Mouse (Mus musculus): ENCODE measurements at regions not wholly inside any gene's neighbourhood (a gene's known extent, or its start where the extent isn't known, plus 50 kb on each side); places are given as distances from the start of the nearest gene placed in this dataset.

DNA sequence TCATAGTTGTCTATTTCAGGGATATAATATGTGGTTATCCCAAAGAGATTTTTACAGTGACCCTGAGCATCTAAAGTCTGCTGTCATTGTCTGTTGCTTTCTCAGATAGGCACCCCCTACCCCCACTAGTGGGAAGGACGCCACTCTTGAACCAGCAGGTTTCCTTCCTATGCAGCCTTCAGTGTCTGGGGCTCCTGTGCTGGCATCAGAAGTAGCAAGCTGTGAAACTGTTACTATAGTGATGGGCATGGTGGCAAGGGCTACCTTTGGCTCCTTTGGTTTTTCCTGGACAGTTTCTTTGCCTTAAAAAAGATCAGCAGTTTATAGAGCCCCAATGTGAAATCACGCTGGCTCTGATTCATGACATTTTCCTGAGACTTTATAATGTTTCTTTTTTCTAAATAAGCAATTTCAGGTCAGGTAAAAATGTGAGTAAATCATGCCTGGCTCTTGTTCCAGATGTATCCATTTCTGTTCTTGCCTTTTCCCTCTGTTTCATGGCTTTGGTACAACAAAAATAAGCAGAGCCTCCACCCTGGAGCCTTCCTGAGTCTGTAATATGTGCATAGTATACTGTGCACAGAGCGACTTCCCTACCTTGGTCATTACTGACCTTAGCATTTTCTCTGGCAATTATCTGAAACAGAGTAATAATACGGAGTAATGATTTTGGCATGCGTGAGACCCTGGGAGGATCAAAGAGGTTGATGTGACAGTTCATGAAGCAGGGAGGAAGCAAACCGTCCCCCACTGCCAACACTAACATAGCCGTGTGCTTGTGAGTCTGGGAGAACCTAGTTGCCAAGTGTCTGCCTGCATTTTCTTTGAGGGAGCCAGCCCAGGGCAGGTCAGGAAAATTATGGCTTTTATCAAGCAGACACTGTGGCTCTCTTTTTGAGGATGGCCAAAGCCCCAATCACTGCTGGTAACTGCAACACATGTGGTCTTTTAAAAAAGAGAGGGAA, 124.8 kb downstream of the Mettl11b start:
- no peaks in the 10 kb centered on the region for H3K4me1 ChIP-seq (replicated peaks)
- H3K9ac ChIP-seq: no peak overlapping the region
- no peaks in the 10 kb centered on the region for H3K27me3 ChIP-seq
- no peak overlapping the region for H3K27ac ChIP-seq
- 55% methylated on average over 7 of the region's 7 CpGs for whole genome bisulfite sequencing
- H3K4me3 ChIP-seq: no peak overlapping the region
- H3K36me3 ChIP-seq: no peaks in the 10 kb centered on the region
- no peak overlapping the region for H3K4me2 ChIP-seq
- no peaks in the 10 kb centered on the region for H3K9me3 ChIP-seq (replicated peaks)
- ATAC-seq (replicated peaks; ENCODE audit: insufficient number of reproducible peaks, insufficient read depth, low FRiP score, low read depth): no peak

DNA sequence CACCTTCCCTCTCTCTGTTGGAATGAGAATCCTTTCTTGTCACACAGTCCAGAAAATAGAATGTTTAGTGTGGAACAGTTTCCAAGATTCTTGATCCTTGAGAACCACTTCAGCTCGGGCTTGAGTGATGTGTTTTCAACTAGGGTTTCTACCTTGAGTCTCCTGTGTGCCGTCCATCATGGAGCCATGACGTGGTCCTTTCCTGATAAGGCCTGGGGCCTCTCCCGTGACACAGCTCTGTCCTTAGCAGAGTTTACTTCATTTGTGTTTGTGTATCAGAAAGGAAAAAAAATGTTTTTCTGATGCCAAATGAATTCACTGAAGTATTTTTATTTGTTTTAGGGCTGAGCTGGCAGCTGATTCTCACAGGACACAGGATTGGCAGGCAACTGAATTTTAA, 148.6 kb downstream of the Mettl11b start:
- no peak for ATAC-seq (replicated peaks; ENCODE audit: insufficient number of reproducible peaks, insufficient read depth, low FRiP score, low read depth)
- Histone ChIP-seq H3K27me3 (no peaks in the 10 kb centered on the region), H3K9ac (no peak overlapping the region), H3K4me1 (replicated peaks) (peaks cover 11% of the 10 kb centered on the region), H3K27ac (no peak overlapping the region), H3K36me3 (no peaks in the 10 kb centered on the region), H3K4me2 (no peak overlapping the region), H3K4me3 (no peak overlapping the region), H3K9me3 (replicated peaks) (no peaks in the 10 kb centered on the region)
- WGBS: 46% methylated on average over 4 of the region's 4 CpGs

DNA sequence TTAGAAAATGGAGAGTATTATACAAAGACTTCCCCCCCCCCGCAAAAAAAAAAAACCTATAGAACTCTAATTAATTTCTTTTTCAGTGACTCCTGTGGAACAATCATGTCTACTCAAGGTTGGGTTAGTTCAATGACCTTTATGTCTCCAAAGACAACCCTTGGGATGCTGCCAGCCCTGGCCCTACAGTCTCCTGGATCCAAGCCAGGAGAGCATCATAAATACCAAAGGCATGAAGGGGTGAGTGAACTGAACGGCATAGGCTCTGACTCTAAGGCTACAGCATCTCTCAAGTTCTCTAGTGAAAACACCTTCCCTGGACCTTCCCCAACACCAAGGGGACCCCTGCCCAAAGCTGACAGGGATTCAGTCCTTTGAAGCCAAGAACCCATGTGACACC, 149.4 kb downstream of the Mettl11b start:
- 55% methylated on average over 2 of the region's 2 CpGs for WGBS
- H3K4me1 ChIP-seq (replicated peaks): peaks cover 11% of the 10 kb centered on the region
- no peak overlapping the region for H3K27ac ChIP-seq
- H3K9ac ChIP-seq: no peak overlapping the region
- no peak overlapping the region for H3K4me3 ChIP-seq
- no peak for ATAC-seq (replicated peaks; ENCODE audit: insufficient number of reproducible peaks, insufficient read depth, low FRiP score, low read depth)
- H3K9me3 ChIP-seq (replicated peaks): no peaks in the 10 kb centered on the region
- no peaks in the 10 kb centered on the region for H3K27me3 ChIP-seq
- H3K36me3 ChIP-seq: no peaks in the 10 kb centered on the region
- H3K4me2 ChIP-seq: no peak overlapping the region

DNA sequence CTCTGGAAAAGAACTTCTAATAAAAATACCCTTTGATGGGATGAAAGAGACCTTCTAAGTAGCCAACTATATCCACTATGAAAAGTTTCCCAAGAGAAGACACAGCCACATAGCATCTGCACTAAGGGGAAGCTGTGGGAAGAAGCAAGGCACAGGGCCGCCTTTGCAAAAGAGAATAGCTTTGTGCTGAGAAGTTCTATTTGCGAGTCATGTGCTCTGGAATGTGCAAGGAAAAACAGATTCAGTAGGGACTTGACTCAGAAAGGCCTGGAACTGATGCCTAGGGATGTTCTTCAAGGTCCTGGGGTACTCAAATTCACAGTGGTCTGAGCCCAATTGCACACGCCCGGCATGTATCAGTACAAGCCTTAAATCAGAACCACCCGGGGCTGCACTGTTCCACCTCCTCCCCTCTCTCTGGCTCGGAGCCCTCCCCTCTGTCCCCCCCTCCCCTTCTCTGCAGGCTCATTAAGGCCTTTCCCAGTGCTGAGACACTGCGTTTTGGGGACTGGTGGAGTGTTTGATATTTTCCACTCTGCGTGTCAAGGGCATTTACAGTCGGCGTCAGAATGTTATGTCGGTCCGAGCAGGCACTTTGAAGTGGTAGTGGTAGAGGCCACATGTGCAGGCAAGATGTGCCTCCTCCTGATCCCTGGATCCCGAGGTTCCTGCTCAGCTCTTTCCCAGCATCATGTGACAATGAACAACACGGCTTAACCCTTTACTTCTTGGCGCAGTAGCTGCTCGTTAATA, 150.4 kb downstream of the Mettl11b start:
- H3K9ac ChIP-seq: no peak overlapping the region
- 0 out of 2 replicates have a peak overlapping the region, but pooled peaks have one; percentile 2 for H3K4me2 ChIP-seq
- WGBS: 41% methylated on average over 16 of the region's 16 CpGs
- ATAC-seq (replicated peaks; ENCODE audit: insufficient number of reproducible peaks, insufficient read depth, low FRiP score, low read depth): no peak
- H3K36me3 ChIP-seq: no peaks in the 10 kb centered on the region
- no peak overlapping the region for H3K27ac ChIP-seq
- H3K4me1 ChIP-seq (replicated peaks): peaks cover 11% of the 10 kb centered on the region
- H3K9me3 ChIP-seq (replicated peaks): no peaks in the 10 kb centered on the region
- no peaks in the 10 kb centered on the region for H3K27me3 ChIP-seq
- no peak overlapping the region for H3K4me3 ChIP-seq

DNA sequence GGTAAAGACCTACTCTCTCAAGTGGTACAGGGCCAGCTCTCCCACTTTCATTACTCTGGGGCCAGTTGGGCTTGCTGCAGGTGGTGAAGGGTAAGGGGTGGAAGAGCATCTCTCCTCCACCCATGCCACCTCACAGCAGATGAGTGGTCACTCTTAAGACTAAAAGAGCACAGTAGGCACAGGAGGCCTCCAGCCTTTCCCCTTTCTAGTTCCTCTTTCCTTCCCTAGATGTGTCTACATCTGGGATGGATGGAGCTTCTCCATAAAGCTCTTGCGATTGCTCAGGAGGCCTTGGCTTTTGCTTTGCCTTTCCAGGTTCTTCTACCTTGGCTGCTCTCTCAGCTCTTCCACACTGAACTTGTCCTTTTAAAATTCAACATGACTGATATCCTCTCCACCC, 151.5 kb downstream of the Mettl11b start:
- Histone ChIP-seq H3K4me2 (no peak overlapping the region), H3K4me1 (replicated peaks) (peaks cover 11% of the 10 kb centered on the region), H3K9me3 (replicated peaks) (no peaks in the 10 kb centered on the region), H3K27ac (no peak overlapping the region), H3K36me3 (no peaks in the 10 kb centered on the region), H3K9ac (no peak overlapping the region), H3K27me3 (no peaks in the 10 kb centered on the region), H3K4me3 (no peak overlapping the region)
- whole genome bisulfite sequencing: 89% methylated on average over 1 of the region's 1 CpGs
- ATAC-seq (replicated peaks; ENCODE audit: insufficient number of reproducible peaks, insufficient read depth, low FRiP score, low read depth): no peak

DNA sequence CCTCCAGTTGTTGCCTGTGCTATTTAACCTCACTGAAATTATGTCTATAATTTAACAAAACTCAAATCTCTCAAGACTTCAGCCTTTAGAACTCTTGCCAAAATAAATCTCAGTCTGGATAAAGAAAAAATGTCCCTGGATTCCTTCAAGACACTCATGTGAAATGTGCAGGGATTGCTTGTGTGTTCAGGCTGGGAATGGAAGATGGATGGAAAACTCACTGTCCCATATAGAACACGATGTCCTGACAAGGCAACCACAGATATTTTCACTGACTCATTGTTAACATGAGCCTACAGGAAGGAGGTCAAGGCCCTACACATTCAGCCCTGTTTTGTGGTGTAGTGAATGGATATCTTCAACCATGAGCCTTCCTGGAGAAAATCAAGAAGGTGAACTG, 160.3 kb upstream of the Gorab start:
- Histone ChIP-seq H3K27me3 (no peaks in the 10 kb centered on the region), H3K4me1 (replicated peaks) (no peaks in the 10 kb centered on the region), H3K9me3 (replicated peaks) (no peaks in the 10 kb centered on the region), H3K9ac (no peak overlapping the region), H3K4me3 (no peak overlapping the region), H3K36me3 (no peaks in the 10 kb centered on the region), H3K27ac (no peak overlapping the region), H3K4me2 (no peak overlapping the region)
- no peak for ATAC-seq (replicated peaks; ENCODE audit: insufficient number of reproducible peaks, insufficient read depth, low FRiP score, low read depth)
- WGBS: 33% methylated on average over 1 of the region's 1 CpGs

DNA sequence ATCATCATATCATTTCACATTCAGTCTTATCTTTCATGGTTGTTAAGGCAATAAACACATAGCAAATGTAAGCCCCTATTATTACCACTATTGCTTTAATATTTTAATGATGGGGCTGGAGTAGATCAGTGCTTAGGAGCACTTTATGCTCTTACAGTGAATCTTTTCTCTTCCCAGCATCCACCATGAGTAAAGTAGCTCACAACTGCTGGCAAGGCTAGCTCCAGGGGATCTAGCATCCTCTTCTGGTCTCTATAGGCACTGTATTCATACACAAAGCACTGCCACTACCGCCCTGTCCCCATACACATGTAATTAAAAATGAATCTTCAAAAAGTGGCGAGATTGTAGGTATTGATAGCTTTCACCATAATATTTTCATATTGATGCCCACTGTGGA, 159.6 kb upstream of the Gorab start:
- no peaks in the 10 kb centered on the region for H3K36me3 ChIP-seq
- WGBS: 74% methylated on average over 2 of the region's 2 CpGs
- no peaks in the 10 kb centered on the region for H3K4me1 ChIP-seq (replicated peaks)
- ATAC-seq (replicated peaks; ENCODE audit: insufficient number of reproducible peaks, insufficient read depth, low FRiP score, low read depth): no peak
- no peaks in the 10 kb centered on the region for H3K9me3 ChIP-seq (replicated peaks)
- H3K4me2 ChIP-seq: no peak overlapping the region
- no peaks in the 10 kb centered on the region for H3K27me3 ChIP-seq
- no peak overlapping the region for H3K27ac ChIP-seq
- no peak overlapping the region for H3K4me3 ChIP-seq
- no peak overlapping the region for H3K9ac ChIP-seq

DNA sequence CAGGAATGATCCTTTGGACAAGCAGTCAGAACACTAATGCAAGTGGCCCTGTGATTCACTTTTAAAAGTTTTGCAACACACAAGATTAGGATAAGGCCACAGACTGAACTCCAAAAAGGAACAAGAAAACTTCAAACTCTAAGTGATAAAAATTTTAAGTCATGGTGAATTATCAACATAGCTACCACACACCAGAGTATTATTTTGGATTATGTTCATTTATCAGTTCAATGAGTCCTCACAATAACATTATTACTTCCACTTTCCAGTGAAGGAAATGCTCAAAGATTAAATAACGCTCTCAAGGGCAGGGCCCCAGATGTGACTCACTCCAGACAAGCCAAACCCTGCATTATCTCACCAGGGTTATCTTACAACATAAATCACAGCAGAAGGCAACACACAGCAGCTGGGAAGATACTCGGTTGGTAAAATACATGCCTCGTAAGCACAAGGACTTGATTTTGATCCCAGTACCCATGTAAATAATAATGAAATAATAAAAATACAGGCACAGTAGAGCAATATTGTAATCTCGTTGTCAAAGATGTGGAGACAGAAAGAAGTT, 158.8 kb upstream of the Gorab start:
- WGBS: 20% methylated on average over 4 of the region's 4 CpGs

DNA sequence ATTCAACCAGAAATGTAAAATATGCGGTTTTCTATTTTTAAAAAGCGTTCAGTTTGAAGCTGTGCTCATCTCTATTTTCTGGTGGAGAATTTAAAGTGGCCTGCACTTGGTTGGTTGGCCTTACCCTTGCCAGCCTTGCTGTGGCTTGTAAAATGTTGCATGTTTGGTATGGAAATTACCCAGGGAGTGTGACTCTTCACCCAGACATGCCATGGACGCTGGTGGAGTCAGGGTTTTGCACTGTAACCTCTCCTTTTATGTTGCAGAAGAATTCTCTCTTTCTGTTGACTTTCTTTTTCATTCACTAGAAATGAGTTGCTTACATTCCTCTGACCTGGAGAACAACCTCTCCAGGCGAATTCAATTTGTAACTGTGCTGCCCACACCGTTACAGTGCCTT, 157.5 kb upstream of the Gorab start:
- Histone ChIP-seq H3K27me3 (no peaks in the 10 kb centered on the region), H3K9me3 (replicated peaks) (no peaks in the 10 kb centered on the region), H3K4me2 (no peak overlapping the region), H3K4me1 (replicated peaks) (no peaks in the 10 kb centered on the region), H3K27ac (no peak overlapping the region), H3K36me3 (no peaks in the 10 kb centered on the region), H3K4me3 (no peak overlapping the region), H3K9ac (no peak overlapping the region)
- ATAC-seq (replicated peaks; ENCODE audit: insufficient number of reproducible peaks, insufficient read depth, low FRiP score, low read depth): no peak
- WGBS: 57% methylated on average over 5 of the region's 5 CpGs

More for the DNA sequence above, 158.8 kb upstream of the Gorab start:
- H3K27me3 ChIP-seq: no peaks in the 10 kb centered on the region
- H3K4me2 ChIP-seq: no peak overlapping the region
- no peaks in the 10 kb centered on the region for H3K9me3 ChIP-seq (replicated peaks)
- no peak overlapping the region for H3K27ac ChIP-seq
- no peaks in the 10 kb centered on the region for H3K36me3 ChIP-seq
- ATAC-seq (replicated peaks; ENCODE audit: insufficient number of reproducible peaks, insufficient read depth, low FRiP score, low read depth): no peak
- no peaks in the 10 kb centered on the region for H3K4me1 ChIP-seq (replicated peaks)
- H3K9ac ChIP-seq: no peak overlapping the region
- H3K4me3 ChIP-seq: no peak overlapping the region

DNA sequence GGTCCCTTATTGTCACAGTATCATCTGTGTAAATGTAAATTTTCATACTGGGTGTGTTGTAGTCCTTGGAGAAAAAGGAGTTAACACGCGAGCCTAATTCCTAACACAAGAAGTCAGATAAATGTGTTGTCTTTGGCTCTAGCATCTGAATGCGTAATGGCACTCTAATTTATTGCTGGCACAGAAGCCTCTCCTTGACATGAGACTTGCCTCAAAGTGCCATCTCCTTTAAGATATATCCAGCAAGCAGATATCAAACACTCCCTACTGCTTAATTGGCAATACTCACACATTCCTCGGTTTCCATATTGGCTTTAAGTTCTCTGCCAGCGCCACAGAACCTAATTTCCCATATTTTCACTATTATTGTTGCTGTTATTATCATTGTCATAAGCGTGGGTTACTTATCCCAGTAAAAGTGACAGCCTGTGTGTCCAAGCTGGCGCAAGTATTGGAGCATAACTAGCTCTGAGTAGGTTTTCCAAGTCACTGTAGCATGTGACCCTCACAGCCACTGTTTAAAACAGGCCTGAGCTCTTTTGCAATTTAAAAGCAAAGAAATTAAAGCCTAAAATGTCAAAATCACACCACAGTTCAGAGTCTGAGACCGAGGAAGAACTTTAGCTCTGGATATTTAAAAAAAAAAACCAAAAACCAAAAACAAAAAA, 156.9 kb upstream of the Gorab start:
- Histone ChIP-seq H3K4me1 (replicated peaks) (no peaks in the 10 kb centered on the region), H3K27ac (no peak overlapping the region), H3K4me2 (no peak overlapping the region), H3K4me3 (no peak overlapping the region), H3K36me3 (no peaks in the 10 kb centered on the region), H3K27me3 (no peaks in the 10 kb centered on the region), H3K9ac (no peak overlapping the region), H3K9me3 (replicated peaks) (no peaks in the 10 kb centered on the region)
- ATAC-seq (replicated peaks; ENCODE audit: insufficient number of reproducible peaks, insufficient read depth, low FRiP score, low read depth): no peak
- 68% methylated on average over 8 of the region's 8 CpGs for WGBS

DNA sequence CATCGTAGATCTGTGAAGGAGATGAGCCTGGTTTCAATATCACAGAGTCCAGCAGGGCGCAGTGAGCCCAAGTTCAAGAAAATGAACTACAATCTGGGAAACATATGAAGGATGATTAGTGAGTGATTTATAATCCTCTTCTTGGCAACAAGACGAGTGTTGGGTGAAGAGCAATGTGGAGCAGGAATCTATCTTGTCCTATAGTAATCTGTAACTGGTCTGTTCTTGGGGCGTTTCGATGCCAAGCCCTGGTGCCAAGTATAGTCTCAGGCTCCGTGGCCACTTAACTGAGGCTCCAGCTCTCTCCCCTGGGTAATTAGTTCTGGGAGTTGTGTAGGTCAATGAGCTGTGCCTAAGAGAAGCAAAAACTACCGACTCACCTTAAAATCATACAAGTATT, 154.4 kb upstream of the Gorab start:
- H3K27ac ChIP-seq: no peak overlapping the region
- no peak overlapping the region for H3K4me2 ChIP-seq
- H3K9me3 ChIP-seq (replicated peaks): no peaks in the 10 kb centered on the region
- no peaks in the 10 kb centered on the region for H3K4me1 ChIP-seq (replicated peaks)
- no peaks in the 10 kb centered on the region for H3K36me3 ChIP-seq
- no peak for ATAC-seq (replicated peaks; ENCODE audit: insufficient number of reproducible peaks, insufficient read depth, low FRiP score, low read depth)
- no peak overlapping the region for H3K4me3 ChIP-seq
- 76% methylated on average over 7 of the region's 7 CpGs for WGBS
- no peak overlapping the region for H3K9ac ChIP-seq
- no peaks in the 10 kb centered on the region for H3K27me3 ChIP-seq

All from heart, embryonic 15.5 days (tissue).